Mouse (Mus musculus) monocyte, adult 5-6 weeks (primary cell): ENCODE results near the gene Dusp5. TPM values are rescaled to one million over a fixed set of nuclear protein-coding genes. Genes with fewer than 3 reads are reported as not detected.
"Not testable (repeated sequence)": the region's sequence is repeated elsewhere in the genome, so short reads cannot be mapped to it uniquely, and the experiment has no call there.

Source experiments
- ATAC-seq: fragments of 153-309, 156-312 bp; replicated peaks from 2 replicates; pipeline ENCODE4 v1.8.0; 2017; ENCODE audit warnings: mild to moderate bottlenecking; ENCODE audit not compliant: low TSS enrichment, insufficient number of reproducible peaks, severe bottlenecking, poor library complexity, low FRiP score
- total RNA-seq: library from RNA; stranded (forward); fragments of 200-1000, 200-491, 200-594 nt; gene quantifications from 3 replicates; pipeline ENCODE4 v1.2.3, GENCODE M21; 2017

The Dusp5 gene
- 247 to 384 TPM (median 376 TPM) in 3 replicates for total RNA-seq

DNA sequence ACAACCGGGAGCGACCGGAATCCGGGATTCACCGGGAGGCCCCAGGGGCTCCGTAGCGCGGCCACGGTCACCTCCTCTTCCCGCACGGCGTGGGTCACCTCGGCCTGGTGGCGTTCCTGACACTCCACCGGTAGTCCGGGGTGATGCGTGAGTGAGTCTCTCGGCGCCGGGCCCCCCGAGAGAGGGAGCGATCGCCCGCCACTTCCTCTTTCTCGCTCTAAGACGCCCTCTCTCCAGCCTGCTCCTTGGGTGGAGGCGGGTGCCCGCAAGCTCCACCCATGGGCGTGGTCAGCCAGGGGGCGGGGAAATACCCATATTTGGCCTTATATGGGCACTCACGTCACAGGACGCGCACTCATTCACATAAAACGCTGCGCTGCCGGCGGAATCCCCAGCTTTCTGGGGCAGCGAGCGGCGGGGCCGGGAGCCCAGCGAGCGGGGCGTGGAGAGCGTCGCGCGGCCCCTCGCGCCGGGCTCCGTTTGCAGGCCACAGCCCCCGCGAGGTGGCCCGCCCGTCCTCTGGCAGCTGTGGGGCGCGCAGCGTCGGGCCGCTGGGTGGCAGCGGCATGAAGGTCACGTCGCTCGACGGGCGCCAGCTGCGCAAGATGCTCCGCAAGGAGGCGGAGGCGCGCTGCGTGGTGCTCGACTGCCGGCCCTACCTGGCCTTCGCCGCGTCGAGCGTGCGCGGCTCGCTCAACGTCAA, at the start of gene Dusp5:
Gene Dusp5, plus strand, starts transcription at position 358 of the 703 bp plus-strand sequence.
- ATAC-seq: peak; percentile 92

DNA sequence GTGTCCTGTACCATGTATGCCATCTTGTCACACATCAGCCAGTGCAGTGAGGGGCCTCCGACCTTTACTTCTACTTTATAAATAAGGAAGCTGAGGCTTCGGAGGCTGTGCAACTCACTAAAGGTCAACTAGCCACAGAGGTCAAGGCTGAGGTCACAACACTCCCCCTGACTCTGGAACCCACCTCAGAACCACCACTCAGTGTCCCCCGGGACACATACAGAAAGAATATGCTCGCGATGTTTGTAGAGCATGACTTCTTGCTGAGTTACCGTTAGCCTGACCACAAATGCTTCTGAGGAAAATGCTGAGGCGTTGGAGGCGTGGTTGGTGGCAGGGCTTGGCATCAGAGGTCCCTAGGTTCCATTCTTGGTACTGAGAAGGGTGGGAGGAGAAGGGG, 49.3 kb upstream of the Dusp5 start:
- peak; percentile 92 for ATAC-seq

DNA sequence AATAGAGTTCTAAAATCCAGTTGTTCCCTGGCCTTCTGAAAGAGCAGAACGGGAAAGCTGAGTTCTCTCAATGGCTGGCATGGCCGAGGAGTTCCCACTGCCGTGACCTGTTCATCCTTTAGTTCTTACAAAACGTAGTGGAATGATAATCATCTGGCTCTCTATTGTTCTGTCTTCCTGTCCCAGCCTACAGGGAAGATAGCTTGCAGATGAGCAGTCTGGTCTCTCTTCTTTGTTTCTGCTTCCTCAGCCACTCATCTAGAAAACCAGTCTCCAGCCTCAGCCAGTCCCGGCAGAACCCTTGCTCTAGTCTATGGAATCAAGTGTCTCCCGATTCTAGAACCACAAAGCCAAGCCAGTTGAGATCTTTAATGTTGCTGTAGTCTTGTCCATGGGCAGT, 46.8 kb upstream of the Dusp5 start:
- no peak for ATAC-seq

DNA sequence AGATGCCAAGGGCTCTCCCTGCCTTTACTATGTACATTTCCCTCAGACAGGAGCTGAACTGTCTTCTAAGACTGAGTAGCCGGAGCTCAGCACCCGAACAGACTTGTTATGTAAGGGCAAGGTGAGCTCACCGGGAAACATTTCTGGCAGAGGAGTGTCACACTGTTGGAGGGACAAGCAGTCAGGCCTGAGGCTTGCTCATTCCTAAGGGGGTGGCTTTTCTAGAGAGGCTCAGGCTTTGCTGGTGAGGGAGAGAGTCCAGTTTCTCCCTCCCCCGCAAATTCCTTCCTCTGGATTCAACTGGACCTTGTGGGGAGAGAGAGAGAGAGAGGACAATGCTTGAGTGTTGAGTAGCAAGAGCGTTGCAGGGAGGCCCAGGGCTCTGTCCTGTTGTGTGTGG, 46.4 kb upstream of the Dusp5 start:
- no peak for ATAC-seq

DNA sequence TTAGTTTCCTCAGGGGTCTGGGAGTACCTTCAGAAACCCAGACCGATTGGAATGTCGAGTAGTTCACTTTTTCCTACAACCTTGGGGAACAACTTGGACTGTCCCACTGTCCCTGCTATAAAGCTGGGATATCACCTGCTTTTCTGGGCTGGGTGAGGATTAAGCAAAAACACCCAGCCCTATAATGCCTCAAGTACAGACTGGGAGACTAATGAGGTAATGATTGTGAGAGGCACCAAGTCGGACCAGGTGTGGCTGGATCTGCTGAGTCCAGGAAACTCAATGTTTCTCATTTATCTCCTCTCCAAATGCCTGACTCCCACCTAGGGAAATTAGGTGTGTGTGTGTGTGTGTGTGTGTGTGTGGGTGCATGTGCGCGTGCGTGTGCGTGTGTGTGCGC, 44.9 kb upstream of the Dusp5 start:
- no peak for ATAC-seq

DNA sequence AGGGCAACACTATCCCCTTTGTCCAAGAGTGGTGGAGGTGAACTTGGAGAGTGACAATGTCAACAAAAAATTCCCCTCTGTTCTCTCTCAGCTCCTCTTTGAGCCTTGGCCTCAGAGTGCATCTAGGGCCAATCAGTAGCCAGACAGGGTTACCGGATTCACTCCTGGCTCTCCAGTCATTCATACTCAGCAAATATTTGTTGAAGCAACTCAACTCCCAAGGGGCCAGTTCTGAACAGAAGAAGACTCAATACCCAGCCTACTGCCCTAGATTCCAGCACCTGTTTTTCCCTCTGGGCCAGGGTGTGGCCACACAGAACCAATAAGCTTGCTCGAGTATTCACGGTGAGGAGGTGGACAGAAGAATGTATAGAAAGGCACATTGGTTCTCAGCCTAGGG, 44.0 kb upstream of the Dusp5 start:
- no peak for ATAC-seq

DNA sequence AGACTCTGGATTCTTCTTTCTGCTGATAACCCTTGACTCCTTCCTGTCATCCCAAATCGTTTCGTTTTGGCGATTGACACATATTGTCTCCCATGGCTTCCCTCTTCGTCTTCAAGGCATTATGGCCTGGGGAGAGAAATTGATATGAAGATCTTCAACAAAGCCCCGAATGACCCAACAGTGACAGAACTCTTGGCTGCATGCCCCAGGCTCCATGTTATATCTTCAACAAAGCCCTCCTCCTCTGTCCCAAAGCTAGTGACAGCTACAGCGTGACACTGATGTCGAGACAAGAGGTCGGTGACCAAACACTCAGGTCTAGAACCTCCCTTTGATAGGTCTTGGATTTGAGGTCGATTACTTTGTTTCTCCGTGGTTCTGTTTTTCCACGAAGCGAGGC, 39.7 kb upstream of the Dusp5 start:
- no peak for ATAC-seq

DNA sequence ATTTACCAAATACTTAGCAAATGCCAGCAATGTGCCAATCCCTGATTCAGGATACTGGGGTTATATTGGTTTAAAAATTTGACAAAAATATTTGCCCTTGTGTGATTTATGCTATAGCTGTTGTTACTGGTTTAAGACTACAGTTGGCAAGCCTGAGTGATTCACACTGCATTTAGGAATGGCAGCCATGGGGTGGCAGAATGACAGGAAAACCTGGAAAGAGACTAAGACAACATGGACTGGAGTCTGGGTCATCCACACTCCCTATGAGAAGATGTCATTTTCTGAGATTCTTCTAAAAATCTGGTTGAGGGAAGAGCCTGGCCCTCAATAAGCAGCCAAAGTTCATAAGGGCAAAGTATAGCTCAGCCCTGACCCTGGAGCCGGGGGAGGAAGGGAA, 39.0 kb upstream of the Dusp5 start:
- ATAC-seq: no peak

DNA sequence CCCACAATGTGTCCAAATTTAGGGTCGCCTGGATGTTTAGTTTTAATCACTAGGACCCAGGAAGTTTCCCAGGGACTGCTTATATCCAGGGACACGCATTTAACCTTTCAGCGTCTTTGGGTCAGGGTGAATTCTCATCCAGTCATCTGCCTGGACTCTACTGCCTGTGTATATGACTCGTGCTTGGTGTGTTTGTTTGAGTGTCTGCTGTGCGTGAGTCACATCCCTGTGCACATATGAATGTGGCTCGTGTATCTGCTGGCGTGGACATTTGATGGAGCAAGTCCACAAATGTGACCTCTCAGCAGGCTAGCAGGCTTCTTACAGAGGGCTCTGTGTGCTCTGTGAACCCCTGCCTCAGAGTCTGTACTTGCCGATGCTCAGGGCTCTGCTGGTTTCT, 38.0 kb upstream of the Dusp5 start:
- ATAC-seq: no peak

DNA sequence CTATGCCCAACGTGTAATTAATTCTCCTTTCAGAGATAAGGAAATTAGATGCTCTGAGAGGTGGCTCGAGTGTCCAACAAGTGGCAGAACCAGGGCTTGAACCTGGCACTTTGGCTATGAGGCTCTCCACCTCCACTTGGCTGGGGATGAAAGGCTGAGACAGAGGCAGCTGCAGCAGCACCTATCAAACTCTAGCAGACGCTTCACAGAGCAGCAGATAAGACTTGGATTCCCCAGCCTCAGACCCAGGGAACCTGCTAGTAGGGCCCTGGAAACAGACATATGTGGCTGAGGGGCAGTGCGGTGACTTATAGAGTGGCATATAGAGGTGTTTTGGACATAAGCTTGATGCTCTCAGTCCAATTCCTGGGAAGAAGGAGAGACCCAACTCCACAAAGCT, 36.4 kb upstream of the Dusp5 start:
- no peak for ATAC-seq

DNA sequence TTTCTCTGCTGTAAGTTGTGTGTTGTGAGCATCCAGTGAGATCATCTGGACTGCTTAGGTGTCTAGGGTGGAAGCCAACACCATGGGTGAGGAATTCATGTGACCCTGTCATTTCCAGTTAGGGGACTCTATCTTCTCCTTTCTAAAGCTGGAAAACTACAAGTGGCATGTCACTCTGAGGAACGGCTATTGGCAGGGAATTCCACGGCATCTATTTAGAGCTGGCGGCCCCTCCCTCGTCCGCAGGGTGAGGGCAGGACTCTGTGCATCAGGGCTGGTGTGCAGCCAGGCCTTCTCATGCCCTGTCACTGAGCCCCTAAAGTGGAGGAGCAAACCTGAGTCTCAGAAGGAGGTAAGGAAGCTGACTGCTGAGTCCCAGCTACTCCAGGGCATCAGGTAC, 35.0 kb upstream of the Dusp5 start:
- ATAC-seq: no peak

DNA sequence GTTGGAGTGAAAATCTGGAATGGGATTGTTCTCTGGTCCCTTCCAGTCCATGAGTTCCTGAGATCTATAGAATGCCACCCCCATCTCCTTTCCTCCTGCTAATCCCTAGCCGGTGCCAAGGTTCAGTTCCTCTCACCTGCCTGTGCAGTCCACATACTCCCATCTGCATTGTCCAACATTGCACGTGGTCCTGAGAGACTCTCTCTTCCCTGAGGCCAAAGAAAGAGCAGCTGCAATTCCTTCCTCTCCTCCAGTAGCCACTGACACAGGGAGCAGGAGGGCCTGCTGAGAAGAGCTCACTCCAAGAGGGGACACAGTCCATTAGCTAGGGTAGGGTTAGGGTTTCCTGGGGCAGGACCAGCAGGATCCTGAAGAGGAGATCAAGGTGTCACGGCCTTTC, 31.0 kb upstream of the Dusp5 start:
- ATAC-seq: no peak

DNA sequence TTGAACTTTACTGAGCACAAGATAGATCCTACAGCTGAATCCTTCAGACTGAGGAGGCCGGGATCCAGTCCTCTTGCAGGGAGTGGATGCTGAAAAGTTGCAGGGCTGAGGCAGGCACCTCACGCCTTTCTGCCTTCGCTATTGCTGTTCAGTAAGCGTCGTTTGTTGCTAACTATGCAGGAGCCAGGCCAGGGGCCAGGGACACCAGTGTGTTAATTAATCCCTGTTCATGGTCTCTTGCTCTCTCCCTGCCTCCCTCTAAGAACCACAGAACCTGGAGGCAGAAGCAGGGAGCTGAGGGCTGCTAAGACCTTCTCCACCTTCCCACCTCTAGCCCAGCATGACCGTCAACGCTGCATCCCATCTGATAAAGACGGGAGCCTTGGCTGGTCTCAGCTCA, 29.9 kb upstream of the Dusp5 start:
- no peak for ATAC-seq

DNA sequence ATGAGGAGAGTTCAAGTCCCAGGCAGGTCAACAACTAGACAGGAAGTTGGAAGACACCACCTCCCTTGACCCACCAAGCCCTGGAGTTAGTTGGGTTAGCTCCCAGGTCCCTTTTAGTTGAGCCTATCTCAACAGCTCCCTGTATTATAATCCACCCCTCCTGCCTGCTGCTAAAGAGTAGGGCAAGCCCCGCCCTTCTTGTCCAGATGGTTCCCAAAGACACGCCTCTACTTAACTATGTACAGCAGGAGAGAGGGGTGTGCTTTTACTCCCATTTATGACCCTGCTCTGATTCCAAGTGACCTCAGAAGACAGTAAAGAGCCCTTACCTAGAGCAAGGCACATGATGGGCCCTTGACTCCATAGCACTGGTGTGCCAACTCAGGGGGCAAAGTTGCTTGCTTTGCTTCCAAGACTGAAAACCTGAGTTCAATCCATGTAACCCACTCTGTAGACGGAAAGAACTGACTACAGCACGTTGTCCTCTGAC, 29.4 kb upstream of the Dusp5 start:
- no peak for ATAC-seq

DNA sequence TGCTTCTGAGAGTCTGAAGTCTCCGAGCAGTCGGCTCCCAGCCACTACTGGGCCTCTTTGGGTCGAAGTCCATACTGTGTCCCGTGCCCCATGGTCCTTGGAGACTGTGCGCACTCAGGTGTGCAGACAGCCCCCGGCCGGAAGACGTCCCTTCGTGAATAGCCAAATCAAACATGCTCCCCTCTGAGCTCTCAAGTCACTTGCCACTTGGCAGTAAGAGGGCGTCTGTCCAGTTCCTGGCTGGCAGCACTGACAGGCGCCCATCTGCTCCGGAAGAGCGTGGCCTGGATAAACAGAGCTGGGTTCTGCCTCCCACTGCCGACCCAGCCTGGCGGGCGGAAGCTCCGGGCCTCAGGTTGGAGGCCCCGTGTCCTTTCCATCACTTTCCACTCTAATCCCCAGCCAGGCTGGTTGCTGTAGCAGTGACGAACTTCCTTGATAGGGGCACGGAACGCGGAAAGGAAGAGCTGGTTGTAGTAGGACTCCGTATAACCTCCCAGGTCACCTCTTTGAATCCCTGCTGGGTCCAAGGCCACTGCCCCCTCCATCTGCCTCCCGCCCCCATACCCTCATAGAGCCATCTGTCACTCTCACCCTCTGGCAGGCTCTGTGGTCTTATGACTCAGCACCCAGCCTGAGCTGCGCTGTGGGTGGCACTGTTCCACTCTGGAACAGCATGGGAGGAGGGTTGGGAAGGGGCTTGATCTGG, 28.5 kb upstream of the Dusp5 start:
- ATAC-seq: no peak

DNA sequence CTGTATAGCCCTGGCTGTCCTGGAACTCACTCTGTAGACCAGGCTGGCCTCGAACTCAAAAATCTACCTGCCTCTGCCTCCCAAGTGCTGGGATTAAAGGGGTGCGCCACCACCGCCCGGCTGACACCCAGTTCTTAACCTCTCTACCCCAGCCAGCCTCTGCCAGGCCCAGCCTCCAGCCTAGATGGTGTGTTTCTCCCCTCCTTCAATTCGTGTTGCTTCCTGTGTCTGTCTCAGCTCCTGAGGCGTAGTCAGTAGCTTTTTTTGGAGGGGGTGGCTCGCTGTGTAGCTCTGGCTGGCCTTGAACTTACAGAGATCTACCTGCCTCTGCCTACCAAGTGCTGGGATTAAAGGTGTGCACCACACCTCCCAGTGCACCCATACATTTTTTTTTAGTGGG, 27.7 kb upstream of the Dusp5 start:
- ATAC-seq: not testable (repeated sequence)

DNA sequence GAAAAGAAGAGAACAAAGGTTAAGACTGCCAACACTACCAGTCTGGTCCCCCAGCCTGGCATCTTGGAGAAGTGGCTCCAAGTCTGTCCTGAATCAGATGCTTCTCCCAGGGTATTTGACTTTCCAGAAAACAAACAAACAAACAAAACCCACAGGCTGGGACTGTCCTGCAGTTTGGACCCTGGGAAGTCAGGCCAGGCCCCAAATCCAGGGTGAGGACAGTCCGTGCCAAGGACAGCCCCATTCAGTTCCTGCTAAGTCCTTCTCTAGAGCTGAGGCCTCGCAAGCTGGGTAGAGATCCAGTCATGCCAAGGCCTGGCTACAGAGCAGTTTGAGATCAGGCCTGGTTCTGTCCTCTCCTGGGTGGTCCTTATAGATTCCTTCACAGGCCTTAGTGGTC, 27.1 kb upstream of the Dusp5 start:
- ATAC-seq: no peak

DNA sequence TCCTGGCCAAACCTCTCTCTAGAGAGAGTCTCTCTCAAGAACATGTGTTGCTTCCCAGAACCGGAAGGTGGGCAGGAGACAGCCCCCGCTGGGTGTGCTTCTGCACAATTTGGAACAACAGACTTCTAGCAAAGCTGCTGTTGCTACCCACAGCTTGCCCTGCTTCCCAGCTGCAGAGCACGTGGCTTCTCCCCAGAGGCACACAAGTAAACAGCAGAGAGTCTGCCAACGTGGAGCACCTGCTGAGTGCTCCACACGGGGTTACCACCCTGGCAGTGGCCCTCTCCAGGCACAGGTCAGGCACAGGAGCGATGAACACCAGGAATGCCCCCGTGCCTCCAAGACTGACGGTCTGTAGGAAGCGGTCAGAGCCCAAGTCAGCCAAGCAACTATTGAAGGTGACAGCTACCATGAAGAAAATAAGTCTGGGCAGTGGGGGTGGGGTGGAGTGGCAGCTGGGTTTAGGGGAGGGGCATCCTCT, 26.0 kb upstream of the Dusp5 start:
- no peak for ATAC-seq

DNA sequence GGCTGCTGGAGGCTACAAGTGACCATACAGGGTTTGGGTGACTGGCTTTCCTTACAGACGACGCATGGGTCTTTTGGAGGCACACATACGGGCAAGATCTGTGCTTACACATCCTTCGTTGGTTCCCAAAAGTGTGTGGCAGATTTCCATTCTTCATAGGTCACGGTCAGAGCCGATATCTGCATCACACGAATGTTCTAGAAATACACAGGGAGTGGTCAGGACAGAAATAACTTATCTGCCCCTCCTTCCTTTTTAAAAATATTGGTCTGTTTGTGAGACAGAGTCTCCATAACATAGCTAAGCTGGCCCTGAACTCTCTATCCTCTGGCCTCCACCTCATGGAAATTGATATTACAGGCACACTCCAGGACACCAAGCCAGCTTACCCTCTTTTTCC, 24.7 kb upstream of the Dusp5 start:
- ATAC-seq: peak; percentile 25; the same call in 1 of the 2 replicates

DNA sequence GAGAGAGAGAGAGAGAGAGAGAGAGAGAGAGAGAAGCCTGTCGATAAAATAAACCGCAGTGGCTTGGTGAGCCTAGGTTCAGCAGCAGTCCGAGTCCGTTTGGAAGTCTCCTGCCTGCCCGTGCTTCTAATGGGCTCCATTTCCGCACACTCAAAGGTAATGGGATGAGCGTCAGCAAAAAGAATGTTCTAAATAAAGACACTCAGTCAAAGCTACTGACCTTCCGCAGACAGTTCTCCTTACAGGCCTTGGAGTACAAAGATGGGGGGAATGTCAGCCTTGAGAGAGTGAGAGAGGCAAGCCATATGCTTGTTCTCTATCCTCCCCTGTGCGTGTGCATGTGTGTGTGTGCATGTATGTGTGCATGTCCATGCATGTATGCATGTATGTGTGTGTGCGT, 23.2 kb upstream of the Dusp5 start:
- ATAC-seq: no peak
